10 mouse cellular contexts compared by ENCODE assay signal in genomic region chr2:102002974-102003775, GRCm38 (mm10).
A peak's percentile ranks its signal among the peaks of the same experiment; 100 is the strongest.
DNase-seq lines count a peak whose midpoint lies in the region; ATAC-seq and TF ChIP-seq lines count a peak whose summit lies in the region.
"Had no signal": no experiment of that assay in that cellular context is flagged by ENCODE, and none has a peak within 500 bp of the region (broad histone marks: within the 10 kb centered on the region; RNA-seq: fewer than 3 reads in every experiment).

No protein-coding gene starts in this region.

- TF ChIP-seq POLR2A in kidney, adult 2 months (IDR thresholded peaks at IDR 0.05; ENCODE audit: low read depth, low read length) = no peak

- no peaks in the 10 kb centered on the region for H3K27me3 ChIP-seq in forebrain, embryonic 14.5 days (replicated peaks; ENCODE audit: control insufficient read depth, insufficient read depth, low read length)
- H3K27me3 ChIP-seq in kidney, adult 2 months (replicated peaks; ENCODE audit: control insufficient read depth, insufficient read depth, low read length) = no peaks in the 10 kb centered on the region
- H3K27me3 ChIP-seq in midbrain, embryonic 11.5 days (ENCODE audit: control insufficient read depth, insufficient read depth, low read length) = no peaks in the 10 kb centered on the region

- no peak for TF ChIP-seq CTCF in left cerebral cortex, adult 2 months (IDR thresholded peaks at IDR 0.05)
- no peak for TF ChIP-seq CTCF in kidney, adult 2 months (conservative IDR thresholded peaks at IDR 0.05; ENCODE audit: insufficient read depth, insufficient read length, low read depth, low read length)

- peak overlapping the region; percentile 70 for H3K27ac ChIP-seq in left cerebral cortex, adult 2 months
- H3K27ac ChIP-seq in forebrain, embryonic 14.5 days (ENCODE audit: low read depth, low read length) = peak overlapping the region; percentile 95
- no peak overlapping the region for H3K27ac ChIP-seq in kidney, adult 2 months (ENCODE audit: insufficient read depth, low read depth, low read length)
- peak overlapping the region; percentile 96 for H3K27ac ChIP-seq in midbrain, embryonic 11.5 days (ENCODE audit: low read depth, low read length)

- H3K36me3 ChIP-seq in forebrain, embryonic 14.5 days (ENCODE audit: control insufficient read depth, insufficient read depth, low read length) = no peaks in the 10 kb centered on the region
- no peaks in the 10 kb centered on the region for H3K36me3 ChIP-seq in kidney, adult 2 months (ENCODE audit: control insufficient read depth, insufficient read depth, low read length)
- H3K36me3 ChIP-seq in midbrain, embryonic 11.5 days (ENCODE audit: control insufficient read depth, insufficient read depth, low read length) = no peaks in the 10 kb centered on the region
- H3K36me3 ChIP-seq: G1E had no signal

- H3K9ac ChIP-seq in forebrain, embryonic 14.5 days (ENCODE audit: low read length) = peak overlapping the region; percentile 35; the same call in 1 of the 2 replicates
- peak overlapping the region; percentile 51 for H3K9ac ChIP-seq in midbrain, embryonic 11.5 days (ENCODE audit: low read length)

- 2% methylated on average over 8 of the region's 8 CpGs for WGBS in forebrain, embryonic 14.5 days
- 41% methylated on average over 8 of the region's 8 CpGs for WGBS in kidney, adult 2 months
- 11% methylated on average over 8 of the region's 8 CpGs for WGBS in midbrain, embryonic 11.5 days

- no peak overlapping the region for H3K4me3 ChIP-seq in left cerebral cortex, adult 2 months
- H3K4me3 ChIP-seq in forebrain, embryonic 14.5 days (ENCODE audit: low read depth, low read length) = no peak overlapping the region
- no peak overlapping the region for H3K4me3 ChIP-seq in kidney, adult 2 months (ENCODE audit: insufficient read depth, low read depth, low read length)
- H3K4me3 ChIP-seq in midbrain, embryonic 11.5 days (ENCODE audit: low read depth, low read length) = no peak overlapping the region
- H3K4me3 ChIP-seq: megakaryocyte, embryonic 14.5 days had no signal

- DNase-seq in left cerebral cortex, adult 2 months (ENCODE audit: extremely low spot score in 1 of 2, low spot score in 2 of 2) = no peak
- no peak for DNase-seq in left cerebral cortex, adult 8-10 months (ENCODE audit: low spot score in 2 of 2)
- peak; percentile 94 for DNase-seq in forebrain, embryonic 14.5 days (ENCODE audit: low spot score)
- DNase-seq in kidney, adult 2 months = peak; percentile 50
- peak; percentile 93 for DNase-seq in midbrain, embryonic 11.5 days (ENCODE audit: low spot score, missing footprints)
- DNase-seq in layer of hippocampus, adult 9-10 months (ENCODE audit: low spot score) = no peak
- DNase-seq in ovary, postnatal 14 days (ENCODE audit: low spot score) = no peak

- peaks cover 83% of the 10 kb centered on the region for H3K4me1 ChIP-seq in forebrain, embryonic 14.5 days (ENCODE audit: control insufficient read depth, insufficient read depth, low read length)
- H3K4me1 ChIP-seq in kidney, adult 2 months (ENCODE audit: control insufficient read depth, insufficient read depth, low read length) = peaks cover 9% of the 10 kb centered on the region
- H3K4me1 ChIP-seq in midbrain, embryonic 11.5 days (ENCODE audit: control insufficient read depth, insufficient read depth, low read length) = peaks cover 65% of the 10 kb centered on the region

- no peaks in the 10 kb centered on the region for H3K9me3 ChIP-seq in forebrain, embryonic 14.5 days (replicated peaks; ENCODE audit: control insufficient read depth, low read length)
- H3K9me3 ChIP-seq in midbrain, embryonic 11.5 days (ENCODE audit: control insufficient read depth, low read length) = no peaks in the 10 kb centered on the region
- H3K9me3 ChIP-seq: G1E; megakaryocyte, embryonic 14.5 days had no signal

- ATAC-seq in forebrain, embryonic 14.5 days = peak; percentile 81
- peak; percentile 84 for ATAC-seq in midbrain, embryonic 11.5 days (ENCODE audit: low FRiP score)
- ATAC-seq in cerebellum, adult (ENCODE audit: insufficient number of reproducible peaks, low FRiP score, low TSS enrichment) = no peak

- intact Hi-C loops in left cerebral cortex, adult 2 months (cut with DNase I) = no loop called here

- peak overlapping the region; percentile 29 for H3K4me2 ChIP-seq in forebrain, embryonic 14.5 days (ENCODE audit: low read length)
- H3K4me2 ChIP-seq in midbrain, embryonic 11.5 days = peak overlapping the region; percentile 26

Comparison
In these comparisons a context has a peak if more than half of its experiments do, and no peak if none do; other contexts are left out.
1. DNase-seq: peak in forebrain, embryonic 14.5 days (single experiment), kidney, adult 2 months (single experiment) and midbrain, embryonic 11.5 days (single experiment); none in left cerebral cortex, adult 2 months (0 of 2), left cerebral cortex, adult 8-10 months (0 of 2), layer of hippocampus, adult 9-10 months (single experiment) and ovary, postnatal 14 days (single experiment).